ENCODE assay signal across 29 mouse cellular contexts in genomic region chr8:125401350-125401749, GRCm38 (mm10).
DNase-seq lines count a peak whose midpoint lies in the region; ATAC-seq and TF ChIP-seq lines count a peak whose summit lies in the region.
"Had no signal": no experiment of that assay in that cellular context is flagged by ENCODE, and none has a peak within 500 bp of the region (broad histone marks: within the 10 kb centered on the region; RNA-seq: fewer than 3 reads in every experiment).

No protein-coding gene starts in this region.

- TF ChIP-seq EP300 in liver, postnatal 0 days (IDR thresholded peaks at IDR 0.05; ENCODE audit: low read depth) = no peak

- H3K4me1 ChIP-seq in heart, embryonic 14.5 days (ENCODE audit: control insufficient read depth in 2 of 2, insufficient read depth in 2 of 2, low read length in 2 of 2) = peaks cover 14 to 21% of the 10 kb centered on the region in 2 experiments
- H3K4me1 ChIP-seq in liver, postnatal 0 days (ENCODE audit: insufficient read depth) = no peaks in the 10 kb centered on the region
- peaks cover 9% of the 10 kb centered on the region for H3K4me1 ChIP-seq in bone marrow macrophage, adult 2 months (ENCODE audit: control insufficient read depth, insufficient read depth, low read length)
- H3K4me1 ChIP-seq: intestine, embryonic 15.5 days; midbrain, embryonic 15.5 days had no signal

- TF ChIP-seq CTCF in liver, postnatal 0 days (IDR thresholded peaks at IDR 0.05; ENCODE audit: low read depth) = no peak
- no peak for TF ChIP-seq CTCF in bone marrow macrophage, adult 2 months (IDR thresholded peaks at IDR 0.05; ENCODE audit: low read depth, low read length)

- no peak overlapping the region for H3K4me3 ChIP-seq in heart, embryonic 14.5 days (ENCODE audit: control insufficient read depth in 1 of 2, insufficient read depth in 1 of 2, low read depth in 1 of 2, low read length in 2 of 2)
- no peak overlapping the region for H3K4me3 ChIP-seq in liver, postnatal 0 days (ENCODE audit: low read depth, low read length)
- H3K4me3 ChIP-seq in bone marrow macrophage, adult 2 months (ENCODE audit: insufficient read depth, low read length) = no peak overlapping the region
- H3K4me3 ChIP-seq: erythroblast, embryonic 14.5 days; hindbrain, embryonic 12.5 days; intestine, embryonic 15.5 days; limb, embryonic 13.5 days; midbrain, embryonic 10.5 days; midbrain, embryonic 15.5 days had no signal

- H3K36me3 ChIP-seq in heart, embryonic 14.5 days (ENCODE audit: control insufficient read depth, insufficient read depth, low read length) = no peaks in the 10 kb centered on the region
- H3K36me3 ChIP-seq in liver, postnatal 0 days (replicated peaks; ENCODE audit: insufficient read depth, low read length) = no peaks in the 10 kb centered on the region
- H3K36me3 ChIP-seq: G1E; hindbrain, embryonic 12.5 days; intestine, embryonic 15.5 days; limb, embryonic 13.5 days; midbrain, embryonic 10.5 days; midbrain, embryonic 15.5 days had no signal

- H3K27ac ChIP-seq in heart, embryonic 14.5 days (replicated peaks in 1 of 2; ENCODE audit: control insufficient read depth in 1 of 2, insufficient read depth in 1 of 2, low read depth in 2 of 2, low read length in 2 of 2) = peak overlapping the region; percentile 80
- no peak overlapping the region for H3K27ac ChIP-seq in liver, postnatal 0 days (ENCODE audit: low read depth)
- peak overlapping the region; percentile 46 for H3K27ac ChIP-seq in bone marrow macrophage, adult 2 months (ENCODE audit: insufficient read depth, low read depth, low read length)
- H3K27ac ChIP-seq: hindbrain, embryonic 12.5 days; hindbrain, postnatal 0 days; intestine, embryonic 15.5 days; kidney, postnatal 0 days; limb, embryonic 13.5 days; liver, embryonic 14.5 days; midbrain, embryonic 10.5 days; midbrain, embryonic 15.5 days had no signal

- no peak for DNase-seq in heart, adult 8-10 months (ENCODE audit: low spot score)
- DNase-seq in liver, postnatal 0 days = no peak
- DNase-seq in liver = no peak
- no peak for DNase-seq in urinary bladder, postnatal 14 days (ENCODE audit: low spot score)
- no peak for DNase-seq in spleen, postnatal 10 days (ENCODE audit: low spot score in 2 of 2)
- DNase-seq: adrenal gland, postnatal 14 days; cerebellum, adult 2 months; cerebellum, postnatal 14 days; forebrain, postnatal 0 days; heart, postnatal 14 days; kidney, adult 8-10 months; kidney, postnatal 4 days; lung, embryonic 14.5 days; lung, postnatal 14 days; right cerebral cortex, adult 18-20 months; thymus, adult 2 months; thymus, postnatal 36 days had no signal

- 46% methylated on average over 3 of the region's 3 CpGs for WGBS in heart, embryonic 14.5 days
- 74% methylated on average over 3 of the region's 3 CpGs for WGBS in liver, postnatal 0 days (ENCODE audit: insufficient replicate concordance)

- H3K9me3 ChIP-seq in heart, embryonic 14.5 days (ENCODE audit: control insufficient read depth, low read length) = peaks cover 9% of the 10 kb centered on the region
- peaks cover 13% of the 10 kb centered on the region for H3K9me3 ChIP-seq in liver, postnatal 0 days (ENCODE audit: low read length)
- H3K9me3 ChIP-seq: hindbrain, embryonic 12.5 days; intestine, embryonic 15.5 days; midbrain, embryonic 15.5 days had no signal

- TF ChIP-seq POLR2A in bone marrow macrophage, adult 2 months (IDR thresholded peaks at IDR 0.05; ENCODE audit: borderline replicate concordance, low read depth, low read length) = no peak

- H3K9ac ChIP-seq in heart, embryonic 14.5 days (ENCODE audit: low read length) = no peak overlapping the region
- H3K9ac ChIP-seq in liver, postnatal 0 days (replicated peaks) = no peak overlapping the region
- H3K9ac ChIP-seq: forebrain, postnatal 0 days; hindbrain, embryonic 12.5 days; intestine, embryonic 15.5 days; limb, embryonic 13.5 days; liver, embryonic 14.5 days; lung, embryonic 14.5 days; midbrain, embryonic 15.5 days had no signal

- no peak for ATAC-seq in heart, embryonic 14.5 days (ENCODE audit: insufficient number of reproducible peaks, insufficient read depth, low FRiP score, low read depth)
- peak; percentile 75 for ATAC-seq in liver, postnatal 0 days
- ATAC-seq: forebrain, postnatal 0 days; hindbrain, postnatal 0 days; intestine, embryonic 15.5 days; midbrain, embryonic 15.5 days had no signal

- H3K27me3 ChIP-seq in heart, embryonic 14.5 days (ENCODE audit: control insufficient read depth, insufficient read depth, low read length) = no peaks in the 10 kb centered on the region
- H3K27me3 ChIP-seq in liver, postnatal 0 days (ENCODE audit: insufficient read depth, low read length) = no peaks in the 10 kb centered on the region
- H3K27me3 ChIP-seq: hindbrain, embryonic 12.5 days; intestine, embryonic 15.5 days; limb, embryonic 13.5 days; midbrain, embryonic 15.5 days had no signal

- H3K4me2 ChIP-seq in heart, embryonic 14.5 days (ENCODE audit: low read length) = no peak overlapping the region
- H3K4me2 ChIP-seq in liver, postnatal 0 days (ENCODE audit: low read depth, low read length) = no peak overlapping the region
- H3K4me2 ChIP-seq: hindbrain, embryonic 12.5 days; intestine, embryonic 15.5 days; limb, embryonic 13.5 days; lung, embryonic 14.5 days; midbrain, embryonic 15.5 days had no signal
